Mouse (Mus musculus): ENCODE measurements around the gene Col8a2.

Gene Col8a2

GRCm38 (mm10) chr4:126332358-126332757 is 45.8 kb downstream of the Col8a2 start:
- no peak for DNase-seq

GRCm38 (mm10) chr4:126339461-126339860 is 52.9 kb downstream of the Col8a2 start:
- no peak for DNase-seq

GRCm38 (mm10) chr4:126343451-126343850 is 56.9 kb downstream of the Col8a2 start:
- no peak for DNase-seq

- no peak for DNase-seq
Measured at GRCm38 (mm10) chr4:126360069-126360468, 73.5 kb downstream of the Col8a2 start.

Data from cerebellum, adult 8-10 months (tissue).